In the genomic region with DNA sequence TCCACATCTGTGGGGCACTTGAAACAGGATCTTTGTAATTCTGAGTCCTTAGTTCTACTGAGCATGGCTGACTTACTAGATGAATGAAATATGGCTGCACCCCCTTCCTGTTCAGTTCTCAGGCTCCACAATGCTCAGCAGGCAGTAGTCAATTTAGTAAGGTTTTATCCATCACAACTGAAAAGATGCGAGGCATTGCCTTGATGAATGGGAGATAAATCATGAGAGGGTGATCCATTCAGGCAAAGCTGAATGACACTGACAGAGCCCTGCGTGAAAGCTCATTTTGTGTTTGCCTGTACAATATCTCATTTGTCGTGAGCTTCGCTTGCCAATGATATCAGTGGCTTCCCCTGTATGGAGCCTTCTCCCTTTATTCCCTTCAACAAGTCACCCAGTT, we compare ENCODE assay signal across 31 mouse cellular contexts.
DNase-seq lines count a peak whose midpoint lies in the region; ATAC-seq and TF ChIP-seq lines count a peak whose summit lies in the region.
"Had no signal": no experiment of that assay in that cellular context is flagged by ENCODE, and none has a peak within 500 bp of the region (broad histone marks: within the 10 kb centered on the region; RNA-seq: fewer than 3 reads in every experiment).

No protein-coding gene starts in this region.

- H3K36me3 ChIP-seq in forebrain, embryonic 14.5 days (ENCODE audit: control insufficient read depth, insufficient read depth, low read length) = no peaks in the 10 kb centered on the region
- H3K36me3 ChIP-seq in forebrain, postnatal 0 days (ENCODE audit: insufficient read depth) = no peaks in the 10 kb centered on the region
- no peaks in the 10 kb centered on the region for H3K36me3 ChIP-seq in midbrain, embryonic 11.5 days (ENCODE audit: control insufficient read depth, insufficient read depth, low read length)
- no peaks in the 10 kb centered on the region for H3K36me3 ChIP-seq in midbrain, embryonic 14.5 days (ENCODE audit: control insufficient read depth, insufficient read depth, low read length)
- H3K36me3 ChIP-seq: embryonic facial prominence, embryonic 15.5 days; G1E; hindbrain, embryonic 15.5 days; limb, embryonic 12.5 days; liver, embryonic 12.5 days; midbrain, embryonic 15.5 days; stomach, embryonic 15.5 days had no signal

- no peaks in the 10 kb centered on the region for H3K27me3 ChIP-seq in forebrain, embryonic 14.5 days (replicated peaks; ENCODE audit: control insufficient read depth, insufficient read depth, low read length)
- no peaks in the 10 kb centered on the region for H3K27me3 ChIP-seq in forebrain, postnatal 0 days (ENCODE audit: insufficient read depth, low read length)
- H3K27me3 ChIP-seq in midbrain, embryonic 11.5 days (ENCODE audit: control insufficient read depth, insufficient read depth, low read length) = peaks cover 6% of the 10 kb centered on the region
- H3K27me3 ChIP-seq in midbrain, embryonic 14.5 days (ENCODE audit: control insufficient read depth, insufficient read depth, low read length) = peaks cover 11% of the 10 kb centered on the region
- H3K27me3 ChIP-seq: CH12.LX; embryonic facial prominence, embryonic 15.5 days; hindbrain, embryonic 15.5 days; limb, embryonic 12.5 days; liver, embryonic 12.5 days; stomach, embryonic 15.5 days had no signal

- H3K4me2 ChIP-seq in forebrain, embryonic 14.5 days (ENCODE audit: low read length) = no peak overlapping the region
- H3K4me2 ChIP-seq in forebrain, postnatal 0 days (ENCODE audit: low read depth) = no peak overlapping the region
- no peak overlapping the region for H3K4me2 ChIP-seq in midbrain, embryonic 11.5 days
- no peak overlapping the region for H3K4me2 ChIP-seq in midbrain, embryonic 14.5 days (ENCODE audit: low read length)
- H3K4me2 ChIP-seq: embryonic facial prominence, embryonic 15.5 days; heart, embryonic 11.5 days; hindbrain, embryonic 15.5 days; limb, embryonic 12.5 days; liver, embryonic 12.5 days; midbrain, embryonic 15.5 days; stomach, embryonic 15.5 days had no signal

- H3K4me1 ChIP-seq in forebrain, embryonic 14.5 days (ENCODE audit: control insufficient read depth, insufficient read depth, low read length) = no peaks in the 10 kb centered on the region
- no peaks in the 10 kb centered on the region for H3K4me1 ChIP-seq in forebrain, postnatal 0 days (ENCODE audit: insufficient read depth)
- no peaks in the 10 kb centered on the region for H3K4me1 ChIP-seq in midbrain, embryonic 11.5 days (ENCODE audit: control insufficient read depth, insufficient read depth, low read length)
- H3K4me1 ChIP-seq in midbrain, embryonic 14.5 days (ENCODE audit: control insufficient read depth, insufficient read depth, low read length) = no peaks in the 10 kb centered on the region
- H3K4me1 ChIP-seq: embryonic facial prominence, embryonic 15.5 days; hindbrain, embryonic 15.5 days; limb, embryonic 12.5 days; liver, embryonic 12.5 days; midbrain, embryonic 15.5 days; stomach, embryonic 15.5 days had no signal

- WGBS in forebrain, embryonic 14.5 days = 39% methylated on average over 4 of the region's 4 CpGs
- WGBS in forebrain, postnatal 0 days = 48% methylated on average over 4 of the region's 4 CpGs
- 54% methylated on average over 4 of the region's 4 CpGs for WGBS in midbrain, embryonic 11.5 days
- 20% methylated on average over 4 of the region's 4 CpGs for WGBS in midbrain, embryonic 14.5 days

- no peak for TF ChIP-seq CTCF in forebrain, postnatal 0 days (IDR thresholded peaks at IDR 0.05; ENCODE audit: low read depth)

- H3K9me3 ChIP-seq in forebrain, embryonic 14.5 days (replicated peaks; ENCODE audit: control insufficient read depth, low read length) = no peaks in the 10 kb centered on the region
- H3K9me3 ChIP-seq in forebrain, postnatal 0 days (ENCODE audit: low read length) = no peaks in the 10 kb centered on the region
- no peaks in the 10 kb centered on the region for H3K9me3 ChIP-seq in midbrain, embryonic 11.5 days (ENCODE audit: control insufficient read depth, low read length)
- H3K9me3 ChIP-seq in midbrain, embryonic 14.5 days (ENCODE audit: control insufficient read depth, low read length) = no peaks in the 10 kb centered on the region
- H3K9me3 ChIP-seq: embryonic facial prominence, embryonic 15.5 days; hindbrain, embryonic 15.5 days; limb, embryonic 12.5 days; liver, embryonic 12.5 days; midbrain, embryonic 15.5 days; stomach, embryonic 15.5 days had no signal

- peak; percentile 45 for DNase-seq in forebrain, embryonic 14.5 days (ENCODE audit: low spot score)
- no peak for DNase-seq in forebrain, postnatal 0 days
- DNase-seq in midbrain, embryonic 11.5 days (ENCODE audit: low spot score, missing footprints) = peak; percentile 84
- no peak for DNase-seq in midbrain, embryonic 14.5 days
- DNase-seq in embryo, embryonic 10.5 days (ENCODE audit: low spot score) = peak; percentile 31
- peak; percentile 42 for DNase-seq in mesoderm, embryonic 11.5 days (ENCODE audit: low read depth, low spot score)
- no peak for DNase-seq in urinary bladder, postnatal 10 days (ENCODE audit: low spot score)
- DNase-seq: adrenal gland, postnatal 36 days; B cell, adult 2 months; cerebellum, adult 11-12 months; cerebellum, postnatal 14 days; gastrocnemius, postnatal 14 days; heart, adult 11 months; kidney, adult 9 months; kidney, postnatal 14 days; lung, adult 18-20 months; lung, postnatal 10 days; right cerebral cortex, adult 18-20 months; thymus, postnatal 25 days had no signal

- no peak overlapping the region for H3K4me3 ChIP-seq in forebrain, embryonic 14.5 days (ENCODE audit: low read depth, low read length)
- no peak overlapping the region for H3K4me3 ChIP-seq in forebrain, postnatal 0 days (ENCODE audit: low read depth, low read length)
- no peak overlapping the region for H3K4me3 ChIP-seq in midbrain, embryonic 11.5 days (ENCODE audit: low read depth, low read length)
- H3K4me3 ChIP-seq in midbrain, embryonic 14.5 days (replicated peaks; ENCODE audit: low read depth, low read length) = no peak overlapping the region
- H3K4me3 ChIP-seq: embryonic facial prominence, embryonic 15.5 days; hindbrain, embryonic 15.5 days; layer of hippocampus, adult 2 months; limb, embryonic 12.5 days; liver, embryonic 12.5 days; midbrain, embryonic 15.5 days; stomach, embryonic 15.5 days had no signal

- H3K9ac ChIP-seq in forebrain, embryonic 14.5 days (ENCODE audit: low read length) = no peak overlapping the region
- no peak overlapping the region for H3K9ac ChIP-seq in forebrain, postnatal 0 days
- H3K9ac ChIP-seq in midbrain, embryonic 11.5 days (ENCODE audit: low read length) = no peak overlapping the region
- no peak overlapping the region for H3K9ac ChIP-seq in midbrain, embryonic 14.5 days (replicated peaks; ENCODE audit: low read length)
- H3K9ac ChIP-seq: embryonic facial prominence, embryonic 15.5 days; hindbrain, embryonic 15.5 days; limb, embryonic 12.5 days; liver, embryonic 12.5 days; midbrain, embryonic 15.5 days; stomach, embryonic 15.5 days had no signal

- H3K27ac ChIP-seq in forebrain, embryonic 14.5 days (ENCODE audit: low read depth, low read length) = no peak overlapping the region
- H3K27ac ChIP-seq in forebrain, postnatal 0 days (ENCODE audit: low read depth, low read length) = no peak overlapping the region
- H3K27ac ChIP-seq in midbrain, embryonic 11.5 days (ENCODE audit: low read depth, low read length) = no peak overlapping the region
- H3K27ac ChIP-seq in midbrain, embryonic 14.5 days (replicated peaks; ENCODE audit: low read depth, low read length) = no peak overlapping the region
- H3K27ac ChIP-seq: embryonic facial prominence, embryonic 15.5 days; hindbrain, embryonic 15.5 days; layer of hippocampus, adult 2 months; limb, embryonic 12.5 days; liver, embryonic 12.5 days; midbrain, embryonic 15.5 days; stomach, embryonic 15.5 days had no signal

- peak; percentile 20; the same call in 1 of the 2 replicates for ATAC-seq in forebrain, embryonic 14.5 days
- ATAC-seq in forebrain, postnatal 0 days = no peak
- no peak for ATAC-seq in midbrain, embryonic 11.5 days (ENCODE audit: low FRiP score)
- no peak for ATAC-seq in midbrain, embryonic 14.5 days (ENCODE audit: low FRiP score, low TSS enrichment)
- ATAC-seq: intestine, embryonic 16.5 days; liver, embryonic 12.5 days; midbrain, embryonic 15.5 days; Patski had no signal

Comparison
In these comparisons a context has a peak if more than half of its experiments do, and no peak if none do; other contexts are left out.
1. DNase-seq: peak in forebrain, embryonic 14.5 days (single experiment), midbrain, embryonic 11.5 days (single experiment), embryo, embryonic 10.5 days (single experiment) and mesoderm, embryonic 11.5 days (single experiment); none in forebrain, postnatal 0 days (single experiment), midbrain, embryonic 14.5 days (single experiment) and urinary bladder, postnatal 10 days (single experiment).